Comparison of ENCODE assay signal across 9 mouse cellular contexts in the genomic region with DNA sequence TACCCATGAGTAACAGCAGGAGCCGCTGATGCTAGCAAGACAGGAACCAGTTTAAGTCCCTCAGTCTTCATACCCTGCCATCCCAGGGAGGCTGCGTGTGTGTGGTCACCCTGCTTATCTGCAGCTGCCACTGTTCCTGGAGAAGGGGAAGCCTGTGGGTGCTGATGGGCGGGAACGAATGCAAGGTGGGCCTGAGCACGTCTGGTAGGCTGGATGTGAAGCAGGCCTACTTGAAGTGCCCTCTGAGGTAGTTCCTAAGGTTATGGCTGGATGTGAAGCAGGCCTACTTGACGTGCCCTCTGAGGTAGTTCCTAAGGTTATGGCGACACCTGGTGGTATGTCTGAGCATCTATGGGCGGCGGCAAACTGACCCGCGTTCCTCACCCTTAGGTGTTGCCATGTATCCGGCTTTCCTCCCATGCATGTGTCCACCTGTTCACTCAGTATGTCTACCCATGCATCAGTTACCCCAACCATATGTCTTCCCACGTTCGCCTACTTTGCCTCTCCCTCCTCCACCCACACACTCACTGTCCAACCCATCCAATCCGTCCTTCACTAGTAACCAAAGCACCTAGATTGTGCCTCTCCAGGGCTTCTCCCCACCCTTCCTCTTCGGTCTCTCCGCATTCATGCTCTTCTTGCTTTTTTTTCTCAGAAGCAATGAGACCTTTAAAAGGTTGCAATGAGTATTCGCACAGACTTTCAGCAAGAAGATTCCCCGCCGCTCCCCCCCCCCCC. TPM values are rescaled to one million over a fixed set of nuclear protein-coding genes. Genes with fewer than 3 reads are reported as not detected.
DNase-seq lines count a peak whose midpoint lies in the region; ATAC-seq and TF ChIP-seq lines count a peak whose summit lies in the region.
"Had no signal": no experiment of that assay in that cellular context is flagged by ENCODE, and none has a peak within 500 bp of the region (broad histone marks: within the 10 kb centered on the region; RNA-seq: fewer than 3 reads in every experiment).

No protein-coding gene starts in this region.

- no peak overlapping the region for H3K9ac ChIP-seq in forebrain, embryonic 15.5 days (replicated peaks)

- peak; percentile 34 for DNase-seq in G1E (ENCODE audit: low spot score)
- DNase-seq in cerebellum, adult 11-12 months: peak; percentile 87
- peak; percentile 82 to 83 for DNase-seq in heart, postnatal 36 days
- DNase-seq in layer of hippocampus, adult 18-20 months (ENCODE audit: low spot score in 2 of 2): peak; percentile 54 to 82
- DNase-seq in lung, adult 2 months: peak; percentile 74
- DNase-seq in testis, postnatal 14 days (ENCODE audit: low spot score): peak; percentile 69

- H3K27ac ChIP-seq in forebrain, embryonic 15.5 days (replicated peaks): no peak overlapping the region
- H3K27ac ChIP-seq: macrophage had no signal

- ATAC-seq in G1E (ENCODE audit: extremely low read depth, insufficient number of reproducible peaks, low FRiP score, poor library complexity, severe bottlenecking): peak; percentile 15; the same call in 1 of the 2 replicates
- peak; percentile 83 for ATAC-seq in forebrain, embryonic 15.5 days (replicated peaks)
- ATAC-seq in neutrophil, adult 5-6 weeks (ENCODE audit: extremely low read depth, insufficient number of reproducible peaks, low FRiP score, poor library complexity, severe bottlenecking): peak; percentile 80

- H3K4me3 ChIP-seq in G1E (ENCODE audit: low read depth, low read length): no peak overlapping the region
- H3K4me3 ChIP-seq in forebrain, embryonic 15.5 days: no peak overlapping the region
- no peak overlapping the region for H3K4me3 ChIP-seq in lung, adult 2 months (replicated peaks; ENCODE audit: extremely low read depth, low read depth, low read length)

- TF ChIP-seq POLR2A in lung, adult 2 months (IDR thresholded peaks at IDR 0.05; ENCODE audit: borderline replicate concordance, extremely low read depth, low read depth, low read length): no peak

- no peaks in the 10 kb centered on the region for H3K36me3 ChIP-seq in G1E (replicated peaks)
- no peaks in the 10 kb centered on the region for H3K36me3 ChIP-seq in forebrain, embryonic 15.5 days

- H3K4me2 ChIP-seq in forebrain, embryonic 15.5 days (replicated peaks): peak overlapping the region; percentile 8; the same call in 1 of the 2 replicates

- H3K27me3 ChIP-seq in G1E (ENCODE audit: insufficient read depth, low read length): peaks cover 15% of the 10 kb centered on the region
- H3K27me3 ChIP-seq in forebrain, embryonic 15.5 days: peaks cover 4% of the 10 kb centered on the region; the same call in 1 of the 2 replicates

- H3K9me3 ChIP-seq in G1E (replicated peaks): no peaks in the 10 kb centered on the region
- H3K9me3 ChIP-seq in forebrain, embryonic 15.5 days: no peaks in the 10 kb centered on the region

- intact Hi-C loops in heart, postnatal 36 days (cut with DNase I): loop anchor here (1.0 to 5.0 kb wide), 4 partner anchors 66 to 346 kb away; partner anchors contain the start of gene 2210011C24Rik

- peak; percentile 91 for TF ChIP-seq CTCF in G1E (IDR thresholded peaks at IDR 0.05; ENCODE audit: low read depth, low read length)
- peak; percentile 91 for TF ChIP-seq CTCF in lung, adult 2 months (IDR thresholded peaks at IDR 0.05; ENCODE audit: insufficient read depth, low read length)

- WGBS in forebrain, embryonic 15.5 days: 25% methylated on average over 20 of the region's 20 CpGs
- 21% methylated on average over 20 of the region's 20 CpGs for WGBS in lung, adult 2 months

- peaks cover 7% of the 10 kb centered on the region for H3K4me1 ChIP-seq in G1E (ENCODE audit: insufficient read depth, low read depth, low read length)
- H3K4me1 ChIP-seq in forebrain, embryonic 15.5 days: 0 out of 2 replicates have a peak, but pooled peaks cover 3% of the 10 kb centered on the region
- H3K4me1 ChIP-seq in lung, adult 2 months (ENCODE audit: control insufficient read depth, insufficient read depth, low read length): no peaks in the 10 kb centered on the region

RNA-seq across cellular contexts. Expression of gene Cacna1a, which starts 30.4 kb away (rescaled TPM):
- total RNA-seq in G1E (2014; fragmentation: Nextera tagmentation) (0.23 TPM in 1 of 2 replicates, not detected in the other), G1E (2017) (1.0 TPM in 2 replicates)
- polyA plus RNA-seq in G1E (2012): 31.7 and 35.0 TPM in 2 replicates
- polyA plus RNA-seq in forebrain, embryonic 15.5 days (2015; fragmentation: Nextera tagmentation; extraction: Ambion mirVana): 12.9 and 13.0 TPM in 2 replicates
- 1 to 10 TPM; 1.7 to 4.4 TPM for total RNA-seq in heart, postnatal 36 days (2021)
- 100 to 1,000 TPM; 156 to 184 TPM for total RNA-seq in layer of hippocampus, adult 18-20 months (2021)
- 11.3 and 13.3 TPM in 2 replicates for polyA plus RNA-seq in lung, adult 2 months (2012; rRNA removed)
- total RNA-seq in neutrophil, adult 5-6 weeks (2017): 1.6 and 2.0 TPM in 2 replicates

Comparison
In these comparisons a context has a peak if more than half of its experiments do, and no peak if none do; other contexts are left out.
1. ATAC-seq: peak in every context shown above with its lines; median percentile 83 in forebrain, embryonic 15.5 days; 80 in neutrophil, adult 5-6 weeks; 15 in G1E.
2. DNase-seq: peak in every context shown above with its lines; median percentile 87 in cerebellum, adult 11-12 months; 82 in heart, postnatal 36 days; 74 in lung, adult 2 months; 69 in testis, postnatal 14 days; 68 in layer of hippocampus, adult 18-20 months; 34 in G1E.
3. RNA of gene Cacna1a, which starts 30.4 kb away (total RNA-seq): 156 to 184 TPM in layer of hippocampus, adult 18-20 months; 1.7 to 4.4 TPM in heart, postnatal 36 days, 1.6 to 2.0 TPM in neutrophil, adult 5-6 weeks and 0.23 to 1.0 TPM in G1E; every median in the first group is over 10 times any median in the second.